Mouse (Mus musculus) hindbrain, embryonic 13.5 days (tissue): ENCODE results near the gene B4galt4. TPM values are rescaled to one million over a fixed set of nuclear protein-coding genes. Genes with fewer than 3 reads are reported as not detected.
A peak's percentile ranks its signal among the peaks of the same experiment; 100 is the strongest.

Experiments used
- ATAC-seq: fragments of 200-750 bp; cut with Nextera tagmentation; 2 replicates; pipeline ENCODE4 v1.8.0; 2017; ENCODE audit warnings: moderate TSS enrichment; ENCODE audit not compliant: low FRiP score
- H3K27ac ChIP-seq: fragments of 300-500 bp; sonication (generic); 2 replicates; pipeline ENCODE4 v1.5.1; 2015; ENCODE audit warnings: inconsistent platforms, mild to moderate bottlenecking, moderate library complexity
- H3K27me3 ChIP-seq: fragments of 300-500 bp; sonication (generic); 2 replicates; pipeline ENCODE4 v1.6.1; 2015; ENCODE audit warnings: mild to moderate bottlenecking, inconsistent platforms
- H3K36me3 ChIP-seq: fragments of 300-500 bp; sonication (generic); 2 replicates; pipeline ENCODE4 v1.6.1; 2015; ENCODE audit warnings: mild to moderate bottlenecking, inconsistent platforms
- H3K4me1 ChIP-seq: fragments of 300-500 bp; sonication (generic); replicated peaks from 2 replicates; pipeline ENCODE4 v1.6.1; 2015; ENCODE audit warnings: inconsistent platforms
- H3K4me2 ChIP-seq: fragments of 300-500 bp; sonication (generic); 2 replicates; pipeline ENCODE4 v1.6.1; 2015; ENCODE audit warnings: inconsistent platforms, mild to moderate bottlenecking, moderate library complexity
- H3K4me3 ChIP-seq: fragments of 300-500 bp; sonication (generic); 2 replicates; pipeline ENCODE4 v1.5.1; 2015; ENCODE audit warnings: mild to moderate bottlenecking, inconsistent platforms
- H3K9ac ChIP-seq: fragments of 300-500 bp; sonication (generic); 2 replicates; pipeline ENCODE4 v1.6.1; 2015; ENCODE audit warnings: mild to moderate bottlenecking, inconsistent platforms
- H3K9me3 ChIP-seq: fragments of 300-500 bp; sonication (generic); 2 replicates; pipeline ENCODE4 v1.6.1; 2016; ENCODE audit warnings: inconsistent platforms
- WGBS: fragments of 180-500 bp; shearing (Covaris S2); methylation state at CpG from one replicate; pipeline ENCODE4 v1.1.7; 2015; 5-methylcytosine and 5-hydroxymethylcytosine counted together
- polyA plus RNA-seq: library from polyadenylated mRNA; unstranded; fragments of >200 nt; fragmentation: Nextera tagmentation; extraction: Ambion mirVana; gene quantifications from 2 replicates; pipeline ENCODE4 v1.2.1, GENCODE M21; 2015

Gene B4galt4
- polyA plus RNA-seq, result 29.1 and 30.0 TPM in 2 replicates

GRCm38 (mm10) chr16:38742113-38742658, at the start of gene B4galt4:
Gene B4galt4 (plus strand): TSS chr16:38742264.
- ATAC-seq, result peak; percentile 94
- under 1% methylated on average over 48 of the region's 69 CpGs for WGBS
- peak within 1 kb of the TSS; percentile 80 for H3K4me3 ChIP-seq
- H3K4me2 ChIP-seq, result peak within 1 kb of the TSS; percentile 87
- no peaks in the 10 kb centered on the region for H3K9me3 ChIP-seq
- peak within 1 kb of the TSS; percentile 86 for H3K27ac ChIP-seq
- H3K4me1 ChIP-seq, result peaks cover 11% of the 10 kb centered on the region
- H3K9ac ChIP-seq, result peak within 1 kb of the TSS; percentile 95
- no peaks in the 10 kb centered on the region for H3K36me3 ChIP-seq
- peaks cover 4% of the 10 kb centered on the region; the same call in 1 of the 2 replicates for H3K27me3 ChIP-seq

- 97% methylated on average over 6 of the region's 6 CpGs for WGBS
- no peaks in the 10 kb centered on the region for H3K9me3 ChIP-seq
- no peak for ATAC-seq
These were observed 47.0 kb upstream of the B4galt4 start for GRCm38 (mm10) chr16:38694906-38695540.

GRCm38 (mm10) chr16:38695557-38695956, 46.5 kb upstream of the B4galt4 start:
- Histone ChIP-seq H3K9me3 (no peaks in the 10 kb centered on the region), H3K27ac (no peak overlapping the region), H3K9ac (no peak overlapping the region), H3K4me3 (no peak overlapping the region), H3K4me2 (no peak overlapping the region), H3K36me3 (no peaks in the 10 kb centered on the region), H3K4me1 (no peaks in the 10 kb centered on the region), H3K27me3 (no peaks in the 10 kb centered on the region)
- 87% methylated on average over 5 of the region's 5 CpGs for WGBS
- no peak for ATAC-seq

More at GRCm38 (mm10) chr16:38694906-38695540, 47.0 kb upstream of the B4galt4 start:
- no peak overlapping the region for H3K9ac ChIP-seq
- no peak overlapping the region for H3K27ac ChIP-seq
- no peaks in the 10 kb centered on the region for H3K27me3 ChIP-seq
- H3K4me2 ChIP-seq, result no peak overlapping the region
- H3K4me1 ChIP-seq, result no peaks in the 10 kb centered on the region
- H3K36me3 ChIP-seq, result no peaks in the 10 kb centered on the region
- no peak overlapping the region for H3K4me3 ChIP-seq

- 88% methylated on average over 5 of the region's 5 CpGs for WGBS
- H3K4me3 ChIP-seq, result no peak overlapping the region
- H3K9ac ChIP-seq, result no peak overlapping the region
- no peak overlapping the region for H3K27ac ChIP-seq
- no peaks in the 10 kb centered on the region for H3K27me3 ChIP-seq
- peaks cover 11% of the 10 kb centered on the region for H3K4me1 ChIP-seq
- no peak for ATAC-seq
- no peak overlapping the region for H3K4me2 ChIP-seq
- H3K36me3 ChIP-seq, result no peaks in the 10 kb centered on the region
- no peaks in the 10 kb centered on the region for H3K9me3 ChIP-seq
These were observed 44.5 kb upstream of the B4galt4 start for GRCm38 (mm10) chr16:38697611-38698010.

GRCm38 (mm10) chr16:38700392-38701162, 41.5 kb upstream of the B4galt4 start:
- H3K4me2 ChIP-seq, result no peak overlapping the region
- no peak for ATAC-seq
- no peaks in the 10 kb centered on the region for H3K36me3 ChIP-seq
- peaks cover 11% of the 10 kb centered on the region for H3K4me1 ChIP-seq
- H3K4me3 ChIP-seq, result no peak overlapping the region
- H3K9ac ChIP-seq, result no peak overlapping the region
- 87% methylated on average over 16 of the region's 16 CpGs for WGBS
- H3K27ac ChIP-seq, result no peak overlapping the region
- H3K27me3 ChIP-seq, result no peaks in the 10 kb centered on the region
- no peaks in the 10 kb centered on the region for H3K9me3 ChIP-seq

GRCm38 (mm10) chr16:38701492-38702185, 40.4 kb upstream of the B4galt4 start:
- peak; percentile 49; the same call in 1 of the 2 replicates for ATAC-seq
- H3K27ac ChIP-seq, result peak overlapping the region; percentile 58

GRCm38 (mm10) chr16:38702316-38702715, 39.7 kb upstream of the B4galt4 start:
- peaks cover 11% of the 10 kb centered on the region for H3K4me1 ChIP-seq
- WGBS, result 91% methylated on average over 3 of the region's 3 CpGs
- H3K9ac ChIP-seq, result no peak overlapping the region
- H3K36me3 ChIP-seq, result no peaks in the 10 kb centered on the region
- H3K9me3 ChIP-seq, result no peaks in the 10 kb centered on the region
- peak overlapping the region; percentile 4; the same call in 1 of the 2 replicates for H3K4me2 ChIP-seq
- peak overlapping the region; percentile 58; the same call in 1 of the 2 replicates for H3K27ac ChIP-seq
- H3K27me3 ChIP-seq, result no peaks in the 10 kb centered on the region
- no peak overlapping the region for H3K4me3 ChIP-seq
- no peak for ATAC-seq

More at GRCm38 (mm10) chr16:38701492-38702185, 40.4 kb upstream of the B4galt4 start:
- WGBS, result 23% methylated on average over 9 of the region's 9 CpGs
- Histone ChIP-seq H3K4me1 (peaks cover 11% of the 10 kb centered on the region), H3K9me3 (no peaks in the 10 kb centered on the region), H3K27me3 (no peaks in the 10 kb centered on the region), H3K36me3 (no peaks in the 10 kb centered on the region), H3K4me2 (peak overlapping the region; percentile 4; the same call in 1 of the 2 replicates), H3K9ac (0 out of 2 replicates have a peak overlapping the region, but pooled peaks have one; percentile 35), H3K4me3 (no peak overlapping the region)

- Histone ChIP-seq H3K4me3 (no peak overlapping the region), H3K4me2 (no peak overlapping the region), H3K36me3 (no peaks in the 10 kb centered on the region), H3K27me3 (no peaks in the 10 kb centered on the region), H3K9ac (no peak overlapping the region), H3K27ac (no peak overlapping the region), H3K4me1 (peaks cover 11% of the 10 kb centered on the region), H3K9me3 (no peaks in the 10 kb centered on the region)
- WGBS, result 64% methylated on average over 6 of the region's 6 CpGs
- ATAC-seq, result no peak
These were observed 38.6 kb upstream of the B4galt4 start for GRCm38 (mm10) chr16:38703501-38703900.

GRCm38 (mm10) chr16:38705531-38706281, 36.4 kb upstream of the B4galt4 start:
- Histone ChIP-seq H3K4me1 (peaks cover 19% of the 10 kb centered on the region), H3K27me3 (no peaks in the 10 kb centered on the region), H3K4me3 (no peak overlapping the region), H3K27ac (no peak overlapping the region), H3K36me3 (no peaks in the 10 kb centered on the region), H3K4me2 (no peak overlapping the region), H3K9me3 (no peaks in the 10 kb centered on the region), H3K9ac (no peak overlapping the region)
- 60% methylated on average over 9 of the region's 9 CpGs for WGBS
- no peak for ATAC-seq

- H3K4me2 ChIP-seq, result no peak overlapping the region
- WGBS, result 77% methylated on average over 7 of the region's 7 CpGs
- H3K36me3 ChIP-seq, result no peaks in the 10 kb centered on the region
These were observed 35.3 kb upstream of the B4galt4 start for GRCm38 (mm10) chr16:38706782-38707181.

GRCm38 (mm10) chr16:38708962-38709520, 33.0 kb upstream of the B4galt4 start:
- peaks cover 13% of the 10 kb centered on the region for H3K4me1 ChIP-seq
- H3K27ac ChIP-seq, result no peak overlapping the region
- no peak overlapping the region for H3K9ac ChIP-seq
- H3K4me2 ChIP-seq, result no peak overlapping the region
- ATAC-seq, result no peak
- 63% methylated on average over 7 of the region's 7 CpGs for WGBS
- no peaks in the 10 kb centered on the region for H3K9me3 ChIP-seq
- no peak overlapping the region for H3K4me3 ChIP-seq
- no peaks in the 10 kb centered on the region for H3K27me3 ChIP-seq
- no peaks in the 10 kb centered on the region for H3K36me3 ChIP-seq

More at GRCm38 (mm10) chr16:38706782-38707181, 35.3 kb upstream of the B4galt4 start:
- Histone ChIP-seq H3K9ac (no peak overlapping the region), H3K4me3 (no peak overlapping the region), H3K9me3 (no peaks in the 10 kb centered on the region), H3K27ac (no peak overlapping the region), H3K4me1 (peaks cover 14% of the 10 kb centered on the region), H3K27me3 (no peaks in the 10 kb centered on the region)
- no peak for ATAC-seq
